Comparison of ENCODE assay signal across 24 mouse cellular contexts in genomic region chr3:61011660-61012059, GRCm38 (mm10). TPM values are rescaled to one million over a fixed set of nuclear protein-coding genes. Genes with fewer than 3 reads are reported as not detected.
A peak's percentile ranks its signal among the peaks of the same experiment; 100 is the strongest.
DNase-seq lines count a peak whose midpoint lies in the region; ATAC-seq and TF ChIP-seq lines count a peak whose summit lies in the region.
"Had no signal": no experiment of that assay in that cellular context is flagged by ENCODE, and none has a peak within 500 bp of the region (broad histone marks: within the 10 kb centered on the region; RNA-seq: fewer than 3 reads in every experiment).

No protein-coding gene starts in this region.

- H3K9me3 ChIP-seq in embryonic facial prominence, embryonic 11.5 days (replicated peaks; ENCODE audit: control insufficient read depth, low read length) = no peaks in the 10 kb centered on the region
- H3K9me3 ChIP-seq in embryonic facial prominence, embryonic 10.5 days = no peaks in the 10 kb centered on the region
- no peaks in the 10 kb centered on the region for H3K9me3 ChIP-seq in kidney, embryonic 15.5 days (replicated peaks)
- H3K9me3 ChIP-seq in intestine, embryonic 16.5 days (ENCODE audit: control insufficient read depth, low read length) = no peaks in the 10 kb centered on the region
- no peaks in the 10 kb centered on the region for H3K9me3 ChIP-seq in stomach, postnatal 0 days (ENCODE audit: control insufficient read depth, low read length)
- H3K9me3 ChIP-seq: embryonic facial prominence, embryonic 12.5 days; forebrain, embryonic 12.5 days; heart, embryonic 15.5 days; limb, embryonic 10.5 days had no signal

- H3K27me3 ChIP-seq in embryonic facial prominence, embryonic 11.5 days (ENCODE audit: control insufficient read depth, insufficient read depth, low read length) = no peaks in the 10 kb centered on the region
- no peaks in the 10 kb centered on the region for H3K27me3 ChIP-seq in embryonic facial prominence, embryonic 10.5 days (replicated peaks; ENCODE audit: low read depth, poor library complexity, severe bottlenecking)
- no peaks in the 10 kb centered on the region for H3K27me3 ChIP-seq in kidney, embryonic 15.5 days
- H3K27me3 ChIP-seq in intestine, embryonic 16.5 days (replicated peaks; ENCODE audit: control insufficient read depth, insufficient read depth, low read length) = no peaks in the 10 kb centered on the region
- H3K27me3 ChIP-seq in stomach, postnatal 0 days (ENCODE audit: control insufficient read depth, insufficient read depth, low read length) = no peaks in the 10 kb centered on the region
- H3K27me3 ChIP-seq: embryonic facial prominence, embryonic 12.5 days; forebrain, embryonic 12.5 days; heart, embryonic 15.5 days had no signal

- H3K4me2 ChIP-seq in embryonic facial prominence, embryonic 11.5 days (ENCODE audit: low read depth, low read length) = no peak overlapping the region
- no peak overlapping the region for H3K4me2 ChIP-seq in kidney, embryonic 15.5 days
- H3K4me2 ChIP-seq in intestine, embryonic 16.5 days (ENCODE audit: low read depth, low read length) = no peak overlapping the region
- no peak overlapping the region for H3K4me2 ChIP-seq in stomach, postnatal 0 days (replicated peaks; ENCODE audit: low read depth)
- H3K4me2 ChIP-seq: embryonic facial prominence, embryonic 12.5 days; forebrain, embryonic 12.5 days; heart, embryonic 15.5 days; hindbrain, embryonic 14.5 days; midbrain, embryonic 11.5 days had no signal

- no peak overlapping the region for H3K4me3 ChIP-seq in embryonic facial prominence, embryonic 11.5 days (ENCODE audit: low read depth, low read length)
- H3K4me3 ChIP-seq in embryonic facial prominence, embryonic 10.5 days = no peak overlapping the region
- no peak overlapping the region for H3K4me3 ChIP-seq in kidney, embryonic 15.5 days (replicated peaks)
- H3K4me3 ChIP-seq in intestine, embryonic 16.5 days (ENCODE audit: low read length) = no peak overlapping the region
- H3K4me3 ChIP-seq in stomach, postnatal 0 days (ENCODE audit: low read depth, low read length) = no peak overlapping the region
- H3K4me3 ChIP-seq: embryonic facial prominence, embryonic 12.5 days; erythroblast, embryonic 14.5 days; forebrain, embryonic 12.5 days; heart, embryonic 15.5 days; limb, embryonic 10.5 days had no signal

- ATAC-seq in embryonic facial prominence, embryonic 11.5 days (replicated peaks; ENCODE audit: insufficient number of reproducible peaks, low FRiP score, low TSS enrichment, low read depth) = no peak
- ATAC-seq in kidney, embryonic 15.5 days (replicated peaks; ENCODE audit: low FRiP score) = no peak
- ATAC-seq in intestine, embryonic 16.5 days = peak; percentile 93
- peak; percentile 60; the same call in 1 of the 2 replicates for ATAC-seq in stomach, postnatal 0 days (ENCODE audit: low FRiP score, low TSS enrichment)
- ATAC-seq: CD4-positive, CD25-positive, alpha-beta regulatory T cell, adult 4 months; liver, postnatal 0 days; lung, postnatal 0 days had no signal

- no peak overlapping the region for H3K27ac ChIP-seq in embryonic facial prominence, embryonic 11.5 days (replicated peaks; ENCODE audit: low read depth, low read length)
- H3K27ac ChIP-seq in embryonic facial prominence, embryonic 10.5 days (replicated peaks) = no peak overlapping the region
- H3K27ac ChIP-seq in kidney, embryonic 15.5 days = no peak overlapping the region
- H3K27ac ChIP-seq in intestine, embryonic 16.5 days (ENCODE audit: low read length) = peak overlapping the region; percentile 77
- no peak overlapping the region for H3K27ac ChIP-seq in stomach, postnatal 0 days (replicated peaks)
- H3K27ac ChIP-seq: embryonic facial prominence, embryonic 12.5 days; forebrain, embryonic 12.5 days; heart, embryonic 15.5 days; hindbrain, embryonic 14.5 days; limb, embryonic 10.5 days had no signal

- WGBS in embryonic facial prominence, embryonic 11.5 days = 38% methylated on average over 5 of the region's 5 CpGs
- WGBS in embryonic facial prominence, embryonic 10.5 days = 46% methylated on average over 5 of the region's 5 CpGs
- 43% methylated on average over 5 of the region's 5 CpGs for WGBS in kidney, embryonic 15.5 days
- 25% methylated on average over 5 of the region's 5 CpGs for WGBS in intestine, embryonic 16.5 days
- 34% methylated on average over 5 of the region's 5 CpGs for WGBS in stomach, postnatal 0 days

- TF ChIP-seq CTCF in stomach, postnatal 0 days (IDR thresholded peaks at IDR 0.05; ENCODE audit: low read depth) = no peak

- no peaks in the 10 kb centered on the region for H3K4me1 ChIP-seq in embryonic facial prominence, embryonic 11.5 days (ENCODE audit: control insufficient read depth, insufficient read depth, low read length)
- peaks cover 12% of the 10 kb centered on the region; the same call in 1 of the 2 replicates for H3K4me1 ChIP-seq in embryonic facial prominence, embryonic 10.5 days
- no peaks in the 10 kb centered on the region for H3K4me1 ChIP-seq in kidney, embryonic 15.5 days
- H3K4me1 ChIP-seq in intestine, embryonic 16.5 days (ENCODE audit: control insufficient read depth, insufficient read depth, low read length) = no peaks in the 10 kb centered on the region
- no peaks in the 10 kb centered on the region for H3K4me1 ChIP-seq in stomach, postnatal 0 days (replicated peaks; ENCODE audit: control insufficient read depth, insufficient read depth)
- H3K4me1 ChIP-seq: embryonic facial prominence, embryonic 12.5 days; forebrain, embryonic 12.5 days; heart, embryonic 15.5 days; limb, embryonic 10.5 days had no signal

- peak; percentile 39 for DNase-seq in embryonic facial prominence, embryonic 11.5 days (ENCODE audit: low spot score)
- no peak for DNase-seq in embryonic facial prominence, embryonic 10.5 days (ENCODE audit: low spot score)
- peak; percentile 2 for DNase-seq in kidney, postnatal 14 days
- DNase-seq in stomach, postnatal 0 days (ENCODE audit: low spot score) = no peak
- no peak for DNase-seq in thymus, postnatal 25 days
- DNase-seq in lung, postnatal 36 days = no peak
- DNase-seq: adrenal gland, adult 2 months; cerebellum, adult 2 months; cerebellum, postnatal 25 days; heart, postnatal 36 days; liver; liver, postnatal 0 days; thymus, postnatal 14 days had no signal

- H3K9ac ChIP-seq in embryonic facial prominence, embryonic 11.5 days (replicated peaks; ENCODE audit: low read length) = no peak overlapping the region
- no peak overlapping the region for H3K9ac ChIP-seq in kidney, embryonic 15.5 days
- no peak overlapping the region for H3K9ac ChIP-seq in intestine, embryonic 16.5 days (ENCODE audit: low read depth, low read length)
- H3K9ac ChIP-seq in stomach, postnatal 0 days (ENCODE audit: low read length) = no peak overlapping the region
- H3K9ac ChIP-seq: embryonic facial prominence, embryonic 12.5 days; forebrain, embryonic 12.5 days; heart, embryonic 15.5 days; hindbrain, embryonic 14.5 days; liver, postnatal 0 days had no signal

- no peaks in the 10 kb centered on the region for H3K36me3 ChIP-seq in embryonic facial prominence, embryonic 11.5 days (replicated peaks; ENCODE audit: control insufficient read depth, insufficient read depth, low read depth, low read length)
- no peaks in the 10 kb centered on the region for H3K36me3 ChIP-seq in embryonic facial prominence, embryonic 10.5 days (replicated peaks)
- H3K36me3 ChIP-seq in kidney, embryonic 15.5 days = no peaks in the 10 kb centered on the region
- 0 out of 2 replicates have a peak, but pooled peaks cover 2% of the 10 kb centered on the region for H3K36me3 ChIP-seq in intestine, embryonic 16.5 days (ENCODE audit: control insufficient read depth, insufficient read depth, low read length)
- no peaks in the 10 kb centered on the region for H3K36me3 ChIP-seq in stomach, postnatal 0 days (ENCODE audit: control insufficient read depth, insufficient read depth, low read length)
- H3K36me3 ChIP-seq: embryonic facial prominence, embryonic 12.5 days; forebrain, embryonic 12.5 days; heart, embryonic 15.5 days; limb, embryonic 10.5 days had no signal

- no peak for TF ChIP-seq EP300 in stomach, postnatal 0 days (optimal IDR thresholded peaks at IDR 0.05)

RNA-seq across cellular contexts. Expression of gene P2ry1, which starts 9.1 kb away (rescaled TPM):
- 4.6 and 5.4 TPM in 2 replicates for polyA plus RNA-seq in embryonic facial prominence, embryonic 11.5 days (2014; fragmentation: Nextera tagmentation; extraction: Ambion mirVana)
- polyA plus RNA-seq in embryonic facial prominence, embryonic 10.5 days (2016; fragmentation: Nextera tagmentation; extraction: Ambion mirVana) = 3.7 and 4.9 TPM in 2 replicates
- 3.1 TPM in 2 replicates for polyA plus RNA-seq in kidney, embryonic 15.5 days (2015; fragmentation: Nextera tagmentation; extraction: Ambion mirVana)
- 14.7 and 15.2 TPM in 2 replicates for polyA plus RNA-seq in intestine, embryonic 16.5 days (2015; fragmentation: Nextera tagmentation; extraction: Ambion mirVana)
- 6.4 and 6.5 TPM in 2 replicates for polyA plus RNA-seq in stomach, postnatal 0 days (2015; fragmentation: Nextera tagmentation; extraction: Ambion mirVana)
- polyA plus RNA-seq: CD4-positive, CD25-positive, alpha-beta regulatory T cell, adult 4 months had no signal

Comparison
In these comparisons a context has a peak if more than half of its experiments do, and no peak if none do; other contexts are left out.
1. DNase-seq: peak in embryonic facial prominence, embryonic 11.5 days (single experiment) and kidney, postnatal 14 days (single experiment); none in embryonic facial prominence, embryonic 10.5 days (single experiment), stomach, postnatal 0 days (single experiment), thymus, postnatal 25 days (single experiment) and lung, postnatal 36 days (single experiment).
2. ATAC-seq: peak in intestine, embryonic 16.5 days (single experiment) and stomach, postnatal 0 days (single experiment); none in embryonic facial prominence, embryonic 11.5 days (single experiment) and kidney, embryonic 15.5 days (single experiment).